Mouse (Mus musculus): ENCODE measurements around the gene Dpm1.

GRCm38 (mm10) chr2:168191856-168192255, 38.5 kb downstream of the Dpm1 start:
- TF ChIP-seq CTCF (IDR thresholded peaks at IDR 0.05; ENCODE audit: control insufficient read depth, insufficient read depth, insufficient read length) = no peak
- TF ChIP-seq USF1 (IDR thresholded peaks at IDR 0.05; ENCODE audit: low read depth) = no peak
- no peak for TF ChIP-seq FOSL1 (IDR thresholded peaks at IDR 0.05; ENCODE audit: insufficient read depth, low read length, poor library complexity, severe bottlenecking)
- no peak for TF ChIP-seq CEBPB (IDR thresholded peaks at IDR 0.05; ENCODE audit: low read depth)
